Mouse (Mus musculus) leukemia stem cell, adult 10-12 weeks (primary cell): ENCODE data around the gene Ap2a2. TPM values are rescaled to one million over a fixed set of nuclear protein-coding genes. Genes with fewer than 3 reads are reported as not detected.

ENCODE experiments used
- polyA plus RNA-seq: library from polyadenylated mRNA; stranded (reverse); fragments of >175 nt; gene quantifications from 2 replicates; pipeline ENCODE4 v1.2.3, GENCODE M21; 2012; ENCODE audit warnings: low replicate concordance

Gene Ap2a2
- polyA plus RNA-seq, result 36.3 and 76.7 TPM in 2 replicates

DNA sequence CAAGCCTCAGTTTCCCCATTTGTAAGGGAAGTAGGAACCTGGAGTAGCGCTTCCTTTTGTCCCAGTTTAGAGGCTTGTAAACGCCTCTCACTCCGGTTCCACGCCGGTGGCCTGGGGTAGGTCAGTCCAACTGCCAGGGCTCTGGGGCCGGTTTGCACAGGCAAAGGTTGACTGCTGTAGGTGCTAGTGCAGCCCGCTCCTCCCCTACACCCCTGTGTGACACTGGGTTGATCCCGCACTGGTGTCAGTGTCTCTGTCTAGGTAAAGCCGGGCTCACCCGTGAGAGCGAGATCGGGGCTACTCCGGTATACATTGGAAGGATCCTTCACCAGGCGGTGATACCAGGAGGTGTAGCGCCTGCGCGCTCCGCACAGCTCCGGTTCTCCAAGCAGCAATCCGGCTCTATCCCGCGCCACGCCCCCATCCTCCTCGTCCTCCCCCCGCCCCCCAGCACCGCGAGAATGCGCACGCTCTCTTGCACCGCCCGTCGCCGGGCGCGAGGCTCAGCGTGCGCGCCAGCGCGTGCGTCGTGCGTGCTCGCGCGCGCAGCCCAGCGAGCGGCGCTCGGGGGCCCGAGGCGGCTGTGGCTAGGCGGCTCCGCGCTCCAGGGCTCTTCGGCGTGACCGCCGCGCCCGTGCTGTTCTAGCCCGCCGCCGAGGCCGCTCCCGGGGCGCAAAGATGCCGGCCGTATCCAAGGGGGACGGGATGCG is at the start of gene Ap2a2:
TSS of gene Ap2a2 (plus strand) at position 492 of the 710 bp plus-strand sequence.

DNA sequence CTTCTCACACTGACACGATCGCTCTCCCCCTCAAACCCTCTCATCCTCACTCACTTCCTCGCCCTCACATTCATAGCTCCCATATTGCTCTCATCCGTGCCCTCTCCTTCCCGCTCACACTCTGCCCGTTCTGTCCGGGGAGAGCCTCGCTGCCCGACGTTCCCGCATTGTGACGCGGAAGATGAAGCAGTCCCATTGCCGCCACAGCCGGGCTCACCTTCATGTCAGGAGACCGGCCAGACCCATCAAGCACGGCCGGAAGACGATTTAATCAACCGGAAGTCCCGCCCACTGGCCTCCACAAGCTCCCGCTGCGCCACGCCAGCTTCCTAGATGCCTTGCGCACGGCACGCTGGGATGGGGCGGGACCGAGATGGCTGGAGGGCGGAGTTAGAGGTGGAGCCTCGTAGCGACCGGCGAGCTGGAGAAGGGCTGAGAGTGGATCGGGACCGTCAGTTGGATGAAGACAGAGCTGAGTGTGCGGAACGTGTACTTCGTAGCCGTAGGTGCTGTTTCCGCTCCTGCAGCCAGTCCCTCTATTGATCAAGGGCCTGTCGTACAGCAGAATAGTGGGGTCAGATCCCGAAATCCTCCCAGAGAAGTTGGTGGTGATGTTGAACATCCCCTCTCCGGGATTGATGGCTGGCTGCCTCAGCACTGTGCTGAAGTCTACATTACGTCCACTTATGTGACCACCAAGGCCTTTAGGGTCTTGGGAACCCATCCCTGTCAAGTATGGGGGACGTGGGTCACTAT is 22.2 kb upstream of the Ap2a2 start, which contains the start of gene Chid1:
TSS of gene Chid1 (minus strand) at position 302 of the 756 bp plus-strand sequence.

Other genes starting within 250 kb of the Ap2a2 start
- gene Deaf1, start 234.5 kb upstream of the Ap2a2 start, polyA plus RNA-seq, result 29.1 and 106 TPM in 2 replicates
- gene Tmem80, start 234.4 kb upstream of the Ap2a2 start, polyA plus RNA-seq, result 17.9 and 21.6 TPM in 2 replicates
- 0.36 TPM in 1 of 2 replicates, not detected in the other for gene Eps8l2, start 223.3 kb upstream of the Ap2a2 start, polyA plus RNA-seq
- gene Taldo1, start 170.0 kb upstream of the Ap2a2 start, polyA plus RNA-seq, result 29.0 and 438 TPM in 2 replicates
- 2.8 and 7.8 TPM in 2 replicates for gene Gatd1, start 148.0 kb upstream of the Ap2a2 start, polyA plus RNA-seq
- gene Cend1, start 132.7 kb upstream of the Ap2a2 start, polyA plus RNA-seq, result not detected in 2 replicates
- 134 and 136 TPM in 2 replicates for gene Slc25a22, start 124.3 kb upstream of the Ap2a2 start, polyA plus RNA-seq
- gene Pidd1, start 118.1 kb upstream of the Ap2a2 start, polyA plus RNA-seq, result 42.8 and 151 TPM in 2 replicates
- gene Rplp2, start 114.8 kb upstream of the Ap2a2 start, polyA plus RNA-seq, result 3,626 and 4,022 TPM in 2 replicates
- gene Pnpla2, start 107.0 kb upstream of the Ap2a2 start, polyA plus RNA-seq, result 71.6 and 106 TPM in 2 replicates
- 3.5 and 4.4 TPM in 2 replicates for gene Cracr2b, start 101.1 kb upstream of the Ap2a2 start, polyA plus RNA-seq
- 5.2 and 25.9 TPM in 2 replicates for gene Cd151, start 94.8 kb upstream of the Ap2a2 start, polyA plus RNA-seq
- gene Polr2l, start 87.0 kb upstream of the Ap2a2 start, polyA plus RNA-seq, result 27.0 and 49.9 TPM in 2 replicates
- gene Tspan4, start 86.9 kb upstream of the Ap2a2 start, polyA plus RNA-seq, result 12.0 and 26.3 TPM in 2 replicates
- gene Chid1, start 22.3 kb upstream of the Ap2a2 start, polyA plus RNA-seq, result 27.1 and 31.5 TPM in 2 replicates
- gene Muc6, start 93.1 kb downstream of the Ap2a2 start, polyA plus RNA-seq, result 0.29 and 2.5 TPM in 2 replicates
- gene Muc2, start 128.2 kb downstream of the Ap2a2 start, polyA plus RNA-seq, result 0.18 and 0.72 TPM in 2 replicates
- gene Muc5ac, start 226.8 kb downstream of the Ap2a2 start, polyA plus RNA-seq, result 0.03 TPM in 1 of 2 replicates, not detected in the other